Mouse (Mus musculus) ES-Bruce4 (cell line): ENCODE results near the gene Ulk4.

Source experiments
- CTCF ChIP-seq: IDR thresholded peaks from one replicate; pipeline ENCODE4 v1.8.1; 2011; ENCODE audit warnings: low read depth, low read length
- POLR2A ChIP-seq: IDR thresholded peaks from one replicate; pipeline ENCODE4 v1.8.1; 2011; ENCODE audit warnings: low read length; ENCODE audit not compliant: insufficient read depth

- TF ChIP-seq CTCF (no peak), POLR2A (no peak)
These were observed 29.9 kb downstream of the Ulk4 start for GRCm38 (mm10) chr9:121247047-121247446.
